Mouse (Mus musculus) neutrophil, adult 5-6 weeks (primary cell): ENCODE data around the gene Nkd1. TPM values are rescaled to one million over a fixed set of nuclear protein-coding genes. Genes with fewer than 3 reads are reported as not detected.

Experiments
- ATAC-seq: fragments of 151-379, 151-347 bp; 2 replicates; pipeline ENCODE4 v1.8.0; 2017; ENCODE audit warnings: mild to moderate bottlenecking, moderate TSS enrichment; ENCODE audit not compliant: insufficient number of reproducible peaks, poor library complexity, low FRiP score, severe bottlenecking; ENCODE audit errors: extremely low read depth
- total RNA-seq: library from RNA; stranded (forward); fragments of 200-1000 nt; gene quantifications from 2 replicates; pipeline ENCODE4 v1.2.3, GENCODE M21; 2017

Nkd1 gene
- total RNA-seq, 1 experiment from 2014 or later, result not detected

DNA sequence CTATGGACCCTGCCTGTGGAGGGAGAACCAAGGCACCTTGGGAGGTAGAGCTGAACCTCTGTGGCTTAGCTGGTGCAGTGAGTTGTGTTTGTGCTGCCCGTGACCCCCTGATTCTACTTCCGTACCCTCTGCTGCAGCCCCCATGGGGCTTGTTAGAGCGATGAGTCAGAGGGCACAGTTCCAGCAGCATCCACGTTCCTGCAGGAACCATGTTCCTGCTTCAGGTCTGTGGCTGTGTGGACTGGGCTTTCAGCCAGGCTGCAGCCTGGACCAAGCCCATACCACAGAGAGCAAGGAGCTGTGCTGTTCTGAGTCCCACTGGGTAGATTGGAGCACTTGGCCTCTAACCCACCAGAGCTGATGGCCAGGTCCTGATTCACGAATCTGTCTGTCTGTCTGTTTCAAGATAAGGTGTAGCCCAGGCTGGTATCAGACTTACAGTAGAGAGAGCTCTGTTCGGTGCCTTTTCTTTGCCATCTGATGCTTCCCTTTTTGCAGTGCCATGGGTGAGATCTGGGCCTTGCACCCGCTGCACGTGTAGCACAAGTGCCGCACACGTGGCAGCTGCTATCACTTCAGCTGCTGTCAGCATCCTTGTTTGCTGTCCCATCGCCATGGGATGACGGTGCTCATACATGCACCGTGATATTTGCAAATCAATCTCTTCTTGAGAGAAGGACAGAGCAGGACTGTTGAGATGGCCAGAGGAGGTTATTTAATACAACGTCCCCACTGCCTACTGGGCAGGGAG, 50.5 kb downstream of the Nkd1 start:
- ATAC-seq, result no peak

DNA sequence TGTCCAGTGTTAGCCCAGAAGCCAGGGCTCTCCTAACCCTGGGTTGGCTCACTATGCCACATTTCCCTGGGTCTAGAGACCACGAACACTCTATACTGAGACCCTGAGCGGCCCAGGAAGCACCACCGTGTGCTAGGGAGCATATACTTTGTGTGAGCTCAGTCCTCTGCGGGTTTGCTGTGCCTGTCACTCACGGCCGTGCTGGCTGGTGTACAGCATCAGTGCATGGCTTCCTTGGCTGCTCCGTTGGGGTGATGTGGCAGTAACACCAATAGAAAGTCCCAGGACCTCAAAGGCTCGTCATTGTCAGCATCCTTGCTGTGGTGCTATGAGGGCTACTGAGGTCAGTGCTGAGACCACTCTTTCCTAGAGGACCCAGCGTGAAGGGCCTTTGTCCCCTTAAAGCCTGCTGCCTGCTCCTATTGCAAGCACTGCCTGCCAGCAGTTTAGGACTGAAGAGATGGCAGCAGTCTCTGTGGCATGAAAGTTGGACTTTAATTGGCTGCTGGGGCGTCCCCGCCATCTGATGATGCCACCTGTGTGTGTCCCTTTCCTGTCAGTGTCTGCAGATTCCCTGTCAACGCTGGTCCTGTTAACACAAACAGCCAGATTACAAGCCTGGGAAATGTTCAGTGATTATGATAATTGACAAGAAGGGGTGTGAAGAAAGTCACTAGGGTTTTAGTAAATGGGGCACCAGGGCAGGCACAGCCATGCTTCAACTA, 51.2 kb downstream of the Nkd1 start:
- no peak for ATAC-seq

DNA sequence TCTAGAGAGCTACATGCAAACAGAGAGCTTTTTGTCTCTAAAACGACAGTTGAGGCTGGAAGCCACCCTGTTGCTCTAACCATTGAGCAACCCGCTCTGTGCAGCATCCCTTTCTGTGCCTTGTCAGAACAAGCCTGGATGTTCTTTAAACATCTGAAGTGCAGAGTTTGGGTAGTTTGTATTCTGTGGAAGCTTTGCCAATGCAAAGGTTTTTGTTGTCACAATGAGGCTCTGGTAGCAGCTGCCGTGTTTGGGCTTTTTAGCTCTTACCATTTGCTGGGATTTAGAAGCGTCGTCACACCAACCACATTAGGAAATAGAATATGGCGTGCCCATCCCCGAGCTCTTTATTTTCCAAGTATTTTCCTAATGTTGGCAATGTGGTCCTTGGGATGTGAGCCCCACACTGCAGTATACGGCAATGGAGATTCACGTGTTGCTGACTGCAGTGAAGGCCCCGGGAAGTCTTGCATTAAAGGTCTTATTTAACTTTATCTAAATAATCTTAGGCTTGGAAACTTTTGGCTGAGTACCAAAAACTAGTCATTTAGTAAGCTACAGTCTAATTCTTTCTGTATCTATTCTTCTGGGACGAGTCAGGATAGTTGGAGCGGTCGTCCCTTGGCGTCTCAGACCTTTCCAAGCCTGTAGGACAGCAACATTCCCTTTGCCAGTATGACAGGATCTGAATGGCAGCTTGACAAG, 51.9 kb downstream of the Nkd1 start:
- no peak for ATAC-seq

DNA sequence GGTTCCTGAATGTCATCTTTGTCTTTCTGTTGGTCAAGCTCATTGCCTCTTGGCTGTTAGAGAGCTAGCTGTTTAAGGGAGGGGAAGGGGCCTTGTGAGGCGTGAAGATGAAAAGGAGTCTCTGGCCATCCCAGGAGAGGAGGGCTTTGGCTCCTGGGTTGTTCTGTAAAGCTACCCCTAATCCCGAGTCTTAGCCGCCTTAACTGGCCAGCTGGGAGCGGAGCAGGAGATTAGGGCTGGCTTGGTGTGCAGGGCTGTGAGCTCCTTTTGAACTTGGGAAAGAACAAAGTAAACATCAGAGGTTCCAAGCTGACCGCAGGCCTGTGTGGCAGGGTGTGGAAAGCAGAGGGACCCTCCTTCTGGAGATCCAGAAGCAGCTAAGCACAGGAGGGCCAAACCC, 53.8 kb downstream of the Nkd1 start:
- no peak for ATAC-seq

DNA sequence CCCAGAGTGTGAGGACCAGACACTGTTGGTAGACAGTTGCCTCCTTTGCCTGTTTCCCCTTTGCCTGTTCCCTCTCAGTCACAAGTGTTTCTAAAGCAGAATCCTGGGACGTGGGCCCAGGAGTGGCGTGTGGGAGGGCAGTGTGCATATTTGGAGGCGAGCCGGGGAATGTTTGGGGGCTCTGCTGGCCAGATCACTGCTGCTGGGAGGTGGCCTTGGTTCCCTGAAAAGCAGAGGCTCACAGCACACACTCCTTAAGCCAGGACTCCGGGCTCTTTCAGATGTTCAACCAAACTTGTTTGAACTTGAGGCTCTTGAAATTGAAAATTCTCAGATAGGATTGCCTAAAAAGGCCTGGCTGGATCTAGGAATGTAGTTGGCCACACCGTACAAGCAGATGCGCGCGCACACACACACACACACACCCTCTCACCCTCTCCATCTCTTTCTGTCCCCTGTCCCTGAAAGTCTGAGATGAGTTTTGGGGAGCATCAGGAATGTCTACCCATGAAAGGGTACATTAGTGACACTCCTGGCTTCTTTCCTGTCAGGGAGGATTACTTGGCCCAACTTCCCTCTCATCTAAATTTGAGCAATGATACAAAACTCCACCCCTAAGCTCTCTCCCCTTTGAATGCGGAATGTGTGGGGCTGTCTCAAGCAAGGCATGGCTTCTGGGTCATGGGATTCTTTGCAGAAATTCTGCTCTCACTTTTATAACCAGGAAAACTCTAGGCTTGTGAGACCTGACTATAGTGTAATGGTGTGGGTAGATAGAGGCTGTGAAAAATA, 55.4 kb downstream of the Nkd1 start:
- ATAC-seq, result no peak

DNA sequence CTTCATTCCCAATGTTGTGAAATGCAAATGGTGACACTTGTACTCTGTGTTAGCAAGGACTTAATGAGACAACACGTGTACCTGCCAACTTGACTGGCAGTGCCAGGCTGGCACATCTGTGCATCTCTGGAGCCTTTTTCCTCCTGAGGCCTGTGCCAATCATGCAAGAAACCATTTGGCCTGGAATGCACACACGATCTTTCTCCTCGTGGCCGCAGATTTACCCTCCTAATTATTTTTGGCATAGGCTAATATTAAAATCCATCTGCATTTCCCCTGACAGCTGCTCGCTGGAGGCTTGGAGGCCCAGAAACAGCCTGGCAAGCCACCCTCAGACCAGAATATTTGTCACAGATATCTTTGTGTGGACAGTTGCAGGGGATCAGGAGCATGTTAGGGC, 56.5 kb downstream of the Nkd1 start:
- no peak for ATAC-seq

DNA sequence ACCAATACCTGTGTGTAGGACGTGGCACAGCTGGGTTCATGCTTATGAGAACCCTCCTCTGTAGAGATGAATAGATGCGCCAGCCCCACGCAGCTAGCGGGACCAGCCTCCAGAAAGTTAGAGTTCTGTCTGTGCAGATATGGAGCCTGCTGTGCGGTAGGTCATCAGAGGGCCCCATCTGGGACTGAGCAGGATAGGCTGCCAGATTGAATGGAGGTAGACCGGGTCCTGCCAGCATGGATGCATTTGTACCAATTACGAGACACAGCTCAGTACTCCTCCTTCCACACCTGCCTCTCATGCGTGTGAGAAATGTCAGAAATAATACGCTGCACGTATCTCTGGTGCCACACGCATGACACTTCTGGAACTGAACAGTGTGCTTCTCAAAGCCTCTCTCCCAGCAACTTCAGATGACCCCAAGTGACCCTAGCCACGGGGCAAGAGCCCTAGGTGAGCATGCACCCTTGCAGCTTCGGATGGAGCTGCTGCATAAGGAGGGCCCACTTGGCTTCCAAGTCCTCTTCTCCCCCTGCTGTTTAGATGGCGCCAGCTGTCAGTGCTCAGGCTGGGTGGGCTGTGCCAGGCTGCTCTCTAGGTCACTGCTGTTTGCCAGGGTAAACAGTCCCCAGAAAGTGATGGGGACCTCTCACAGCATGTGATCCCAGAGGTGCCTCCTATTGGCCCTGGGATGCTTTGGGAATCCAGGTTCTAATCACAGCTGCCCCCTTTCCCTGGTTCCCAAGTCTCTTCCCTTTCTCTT, 57.4 kb downstream of the Nkd1 start:
- no peak for ATAC-seq

DNA sequence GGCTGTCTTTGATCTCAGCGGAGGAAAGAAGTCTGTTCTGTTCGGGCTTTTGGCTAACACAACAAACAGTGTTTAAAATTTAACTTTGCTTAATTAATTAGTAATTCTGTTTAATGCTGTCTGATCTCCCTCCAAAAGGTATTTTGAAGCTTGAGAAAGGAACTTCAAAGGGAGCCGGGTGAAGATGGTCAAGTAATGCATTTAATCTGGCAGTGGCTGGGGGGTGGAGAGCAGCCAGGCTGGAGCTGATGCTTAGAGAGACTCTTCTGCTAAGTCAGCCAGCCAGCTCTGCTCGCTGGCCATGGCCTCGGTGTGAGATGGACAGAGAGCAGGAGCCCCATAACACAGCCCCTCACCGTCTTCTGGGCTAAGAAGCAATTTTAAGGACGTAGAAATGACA, 58.1 kb downstream of the Nkd1 start:
- no peak for ATAC-seq

DNA sequence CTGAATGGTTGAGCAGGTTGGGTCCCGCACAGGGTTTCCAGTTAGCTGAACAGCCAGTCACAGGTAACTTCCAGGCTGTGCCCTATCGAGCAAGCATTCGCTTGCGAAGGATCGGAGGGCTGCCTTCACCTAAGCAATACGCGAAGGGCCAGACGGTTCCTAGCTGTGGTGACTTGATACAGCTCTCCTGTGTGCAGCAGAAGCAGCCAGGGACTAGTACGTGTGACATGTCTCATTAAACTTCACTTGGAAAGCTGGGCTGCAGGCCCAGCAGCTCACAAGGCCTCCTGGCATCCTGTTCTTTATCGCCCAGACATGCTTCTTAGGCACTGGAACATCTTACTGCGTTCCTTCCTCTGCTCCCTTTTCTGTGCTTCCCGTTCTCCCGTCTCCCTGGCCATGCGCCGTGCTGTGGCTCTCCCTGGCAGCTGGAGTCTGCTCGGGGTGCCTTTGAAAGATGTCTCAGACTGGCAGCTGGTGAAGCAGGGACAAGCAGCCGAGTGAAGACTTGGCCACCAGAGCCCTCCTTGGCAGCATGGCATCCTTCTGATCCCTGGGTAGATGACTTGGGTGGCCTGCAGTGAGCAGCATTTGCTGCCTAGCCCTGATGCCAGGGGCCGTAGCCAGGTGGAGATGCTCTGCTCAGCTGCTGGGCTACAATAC, 58.6 kb downstream of the Nkd1 start:
- ATAC-seq, result no peak

DNA sequence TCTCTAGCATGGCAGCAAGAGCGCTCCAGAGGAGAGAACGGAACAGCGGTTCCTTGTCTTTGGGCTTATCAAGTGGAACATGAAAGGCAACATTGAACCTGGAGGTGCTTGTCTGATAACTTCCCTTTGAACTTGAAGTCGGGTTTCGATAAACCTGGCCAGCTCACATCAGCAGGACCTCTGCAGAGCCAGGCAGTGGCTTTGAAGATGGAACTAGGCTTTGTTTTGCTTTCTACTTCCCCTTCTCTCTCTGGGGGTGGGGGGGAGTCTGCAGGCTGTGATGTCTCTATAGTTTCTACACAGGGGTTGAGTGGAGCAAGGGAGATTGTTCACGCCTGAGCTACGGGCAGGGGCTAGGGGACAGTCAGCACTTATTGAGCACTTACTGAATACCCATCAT, 59.6 kb downstream of the Nkd1 start:
- peak; percentile 58 for ATAC-seq

DNA sequence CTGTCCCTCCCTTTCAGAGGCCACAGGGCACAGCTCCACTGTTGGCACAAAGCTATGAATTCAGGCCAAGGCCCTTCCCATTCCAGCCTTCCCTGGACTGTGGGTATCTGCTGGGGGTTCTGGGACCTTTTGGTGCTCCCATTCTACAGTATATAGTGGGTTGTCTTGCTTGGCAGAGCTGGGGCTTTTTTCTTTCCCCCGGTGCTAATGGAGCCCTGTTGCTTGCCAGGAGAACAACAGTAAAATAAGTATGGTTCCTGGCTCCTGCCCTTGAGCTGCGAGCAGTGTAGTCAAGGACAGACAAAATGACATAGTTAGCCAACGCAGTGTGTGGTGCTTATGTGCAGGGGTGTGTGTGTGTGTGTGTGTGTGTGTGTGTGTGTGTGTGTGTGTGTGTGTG, 62.7 kb downstream of the Nkd1 start:
- ATAC-seq, result no peak

DNA sequence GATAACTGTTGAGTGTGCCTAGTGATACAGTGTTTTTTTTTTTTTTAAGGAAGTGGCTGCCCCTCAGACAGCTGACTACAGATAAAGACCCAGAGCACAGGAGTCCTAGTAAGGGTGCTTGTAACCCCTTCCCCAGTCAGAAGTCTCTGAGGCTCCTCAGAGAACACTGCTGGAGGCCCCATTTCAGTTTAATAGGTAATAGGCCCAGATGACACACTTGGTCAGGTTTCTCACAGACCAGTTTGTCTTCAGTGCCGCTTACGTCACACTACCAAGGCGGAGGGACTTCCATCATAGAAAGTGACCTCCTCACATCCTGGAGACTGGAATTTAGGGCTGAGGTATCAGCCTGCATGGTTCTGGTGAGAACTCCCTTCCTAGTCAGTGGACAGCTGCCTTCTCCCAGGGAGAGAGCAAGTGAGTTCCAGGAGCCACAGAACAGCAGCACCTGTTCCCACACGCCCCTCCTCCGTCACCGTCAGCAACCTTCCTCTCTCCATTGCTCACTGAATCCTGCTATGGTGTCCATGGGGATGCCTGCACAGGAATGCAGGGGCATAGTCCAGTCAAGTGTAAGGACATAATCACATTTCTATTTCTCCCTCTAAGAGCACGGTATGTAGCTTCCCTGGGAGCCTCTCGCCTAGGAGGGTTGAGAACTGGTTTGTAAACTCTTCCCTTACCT, 67.2 kb downstream of the Nkd1 start:
- ATAC-seq, result no peak

DNA sequence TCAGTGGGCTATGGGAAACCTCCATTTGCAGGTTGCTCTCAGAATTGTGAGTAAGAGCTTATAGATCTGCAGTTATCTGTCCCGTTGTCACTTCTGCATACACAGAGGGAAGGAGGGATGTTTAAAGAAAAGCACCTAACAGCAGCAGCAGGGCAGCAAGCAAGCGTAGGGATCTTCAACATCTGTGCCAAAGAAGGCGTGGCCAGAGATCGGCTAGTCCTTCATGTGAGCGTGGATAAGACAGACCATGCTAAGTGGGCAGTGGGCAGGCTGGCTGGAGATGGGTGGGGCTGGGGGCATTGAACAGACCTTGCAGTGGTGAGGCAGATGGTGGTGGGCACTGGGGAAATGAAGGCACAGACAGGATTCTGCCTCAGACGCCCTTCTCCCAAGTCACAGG, 69.1 kb downstream of the Nkd1 start:
- no peak for ATAC-seq

DNA sequence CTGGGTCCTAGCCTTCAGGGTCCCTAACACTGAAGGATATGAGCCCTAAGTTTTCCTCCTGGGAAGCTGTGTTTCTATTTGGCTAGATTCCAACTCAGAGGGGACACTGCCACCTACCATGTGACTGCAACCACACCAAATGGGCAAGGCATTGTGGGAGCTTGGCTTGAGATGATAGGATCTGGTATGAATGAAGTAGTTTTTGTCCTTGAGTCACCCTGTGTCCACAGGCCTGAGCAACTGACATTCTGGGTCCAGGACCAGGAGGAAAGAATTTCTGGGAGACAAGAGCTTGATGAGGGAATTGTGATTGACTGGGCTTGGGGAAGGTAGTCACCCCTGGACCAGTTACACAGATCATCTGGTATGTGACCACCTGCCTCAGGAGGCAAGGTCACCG, 72.8 kb downstream of the Nkd1 start:
- ATAC-seq, result no peak

DNA sequence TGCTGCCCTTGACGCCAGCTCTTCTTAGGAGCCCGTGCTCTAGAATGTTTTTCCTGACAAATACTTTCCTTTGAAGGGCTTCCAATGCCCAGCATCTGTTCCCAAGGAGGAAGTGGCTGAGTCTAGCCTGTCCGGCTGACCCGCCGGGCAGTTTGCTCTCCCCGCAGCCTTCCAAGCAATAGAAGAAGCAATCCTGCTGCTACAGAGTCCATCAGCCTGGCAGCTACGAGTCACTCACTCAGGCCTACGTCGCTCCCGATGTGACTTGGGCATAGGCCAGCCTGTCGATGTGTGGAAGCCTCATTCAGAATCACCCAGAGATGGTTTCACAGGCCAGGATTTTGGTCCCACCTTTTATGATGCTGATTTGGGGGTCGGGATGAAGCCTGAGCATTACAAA, 74.9 kb downstream of the Nkd1 start:
- ATAC-seq, result no peak

DNA sequence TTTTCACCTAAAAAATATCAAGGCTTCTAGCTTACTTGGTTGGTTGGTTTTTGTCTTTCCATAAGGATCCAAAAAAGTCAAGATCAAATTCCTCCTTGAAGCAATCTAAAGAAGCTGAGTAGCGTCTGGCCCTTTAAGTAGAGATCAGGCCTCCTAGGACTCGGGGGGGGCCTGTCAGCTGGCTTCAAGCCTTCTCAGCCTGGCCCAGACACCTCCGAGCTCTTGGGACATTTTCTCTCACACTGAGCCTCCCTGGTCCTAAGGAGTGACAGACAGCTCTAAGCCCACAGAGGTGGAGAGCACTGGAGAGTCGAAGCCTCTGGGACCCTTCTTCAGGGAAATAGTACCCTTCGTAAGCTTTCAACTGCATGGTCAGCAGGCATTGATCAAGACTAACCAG, 77.4 kb downstream of the Nkd1 start:
- ATAC-seq, result no peak

DNA sequence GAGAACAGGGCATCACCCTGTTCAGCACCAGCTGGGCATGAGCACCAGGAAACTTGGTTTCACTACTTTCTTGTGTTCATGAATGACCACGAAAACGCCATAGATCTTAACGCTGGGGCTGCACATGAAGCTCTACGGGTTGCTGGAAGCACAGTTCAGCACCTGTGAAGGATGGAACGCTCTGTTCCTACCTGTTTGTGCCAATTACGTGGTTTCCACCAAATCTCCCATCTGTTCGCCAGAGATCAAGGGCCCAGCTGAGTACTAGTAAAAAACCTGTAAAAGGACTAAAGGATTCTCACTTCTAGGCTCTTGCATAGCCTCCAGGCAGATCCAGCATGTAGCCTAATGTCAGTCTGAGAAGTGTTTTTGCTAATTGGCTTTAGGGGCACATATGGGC, 78.3 kb downstream of the Nkd1 start:
- ATAC-seq, result no peak
